Mouse (Mus musculus) myocyte (in vitro differentiated cells): ENCODE results near the gene Arhgef18. TPM values are rescaled to one million over a fixed set of nuclear protein-coding genes. Genes with fewer than 3 reads are reported as not detected.

Experiments
- H3K27me3 ChIP-seq: one replicate; pipeline ENCODE4 v1.6.1; 2011; ENCODE audit not compliant: control insufficient read depth, insufficient read depth, insufficient read length
- H3K36me3 ChIP-seq: one replicate; pipeline ENCODE4 v1.6.1; 2011; ENCODE audit not compliant: control insufficient read depth, insufficient read depth
- H3K4me2 ChIP-seq: one replicate; pipeline ENCODE4 v1.6.1; 2011; ENCODE audit warnings: low read depth, control low read depth
- H3K4me3 ChIP-seq: one replicate; pipeline ENCODE4 v1.5.1; 2011; ENCODE audit warnings: mild to moderate bottlenecking, control low read depth, moderate library complexity
- H3K79me2 ChIP-seq: one replicate; pipeline ENCODE4 v1.6.1; 2011; ENCODE audit not compliant: control insufficient read depth, insufficient read depth
- H3ac ChIP-seq: one replicate; pipeline ENCODE4 v1.6.1; 2011; ENCODE audit not compliant: control insufficient read depth, insufficient read length
- CEBPB ChIP-seq: IDR thresholded peaks from 2 replicates; pipeline ENCODE4 v1.6.1; 2011; ENCODE audit warnings: mild to moderate bottlenecking, moderate library complexity; ENCODE audit not compliant: poor library complexity, insufficient read depth, severe bottlenecking
- E2F4 ChIP-seq: IDR thresholded peaks from one replicate; pipeline ENCODE4 v1.6.1; 2011; ENCODE audit warnings: mild to moderate bottlenecking, control low read depth, moderate library complexity; ENCODE audit not compliant: insufficient read depth
- MAX ChIP-seq: IDR thresholded peaks from one replicate; pipeline ENCODE4 v1.6.1; 2011; ENCODE audit warnings: low read depth, mild to moderate bottlenecking, control low read depth
- MYOD1 ChIP-seq, 3 experiments: IDR thresholded peaks; one replicate each; pipeline ENCODE4 v1.6.1; 2011; ENCODE audit warnings: control low read depth in 2 of 3, low read depth in 2 of 3, mild to moderate bottlenecking in 2 of 3, moderate library complexity in 1 of 3; ENCODE audit not compliant: insufficient read length in 2 of 3, control insufficient read depth in 1 of 3
- MYOG ChIP-seq, 3 experiments: IDR thresholded peaks; one replicate each; pipeline ENCODE4 v1.6.1; 2011; ENCODE audit warnings: control low read depth in 2 of 3, low read depth in 2 of 3, mild to moderate bottlenecking in 2 of 3; ENCODE audit not compliant: insufficient read length in 2 of 3, control insufficient read depth in 1 of 3, insufficient read depth in 1 of 3
- POLR2A ChIP-seq: IDR thresholded peaks from one replicate; pipeline ENCODE4 v1.6.1; 2011; ENCODE audit warnings: low read depth, mild to moderate bottlenecking, control low read depth, moderate library complexity; ENCODE audit not compliant: insufficient read length
- POLR2AphosphoS2 ChIP-seq: IDR thresholded peaks from one replicate; pipeline ENCODE4 v1.6.1; 2011; ENCODE audit warnings: low read depth, control low read depth; ENCODE audit not compliant: insufficient read length
- REST ChIP-seq: IDR thresholded peaks from one replicate; pipeline ENCODE4 v1.6.1; 2011; ENCODE audit warnings: mild to moderate bottlenecking, control low read depth, moderate library complexity; ENCODE audit not compliant: insufficient read depth, insufficient read length
- SRF ChIP-seq: IDR thresholded peaks from one replicate; pipeline ENCODE4 v1.6.1; 2011; ENCODE audit warnings: low read depth; ENCODE audit not compliant: control insufficient read depth, insufficient read length
- TCF12 ChIP-seq: IDR thresholded peaks from one replicate; pipeline ENCODE4 v1.6.1; 2011; ENCODE audit warnings: mild to moderate bottlenecking, control low read depth; ENCODE audit not compliant: poor library complexity, insufficient read depth, severe bottlenecking
- TCF3 ChIP-seq: IDR thresholded peaks from one replicate; pipeline ENCODE4 v1.6.1; 2011; ENCODE audit warnings: low read depth, control low read depth; ENCODE audit not compliant: insufficient read length
- USF1 ChIP-seq: IDR thresholded peaks from one replicate; pipeline ENCODE4 v1.6.1; 2011; ENCODE audit warnings: low read depth, mild to moderate bottlenecking, control low read depth, moderate library complexity
- polyA plus RNA-seq: library from polyadenylated mRNA; unstranded; fragments of >200 nt; fragmentation: generic; extraction: Trizol; gene quantifications from one replicate; pipeline ENCODE4 v1.2.1, GENCODE M21; 2012; ENCODE audit warnings: missing spikeins

Gene Arhgef18
- polyA plus RNA-seq = 10.7 TPM

- H3K27me3 ChIP-seq = no peaks in the 10 kb centered on the region
- peak within 1 kb of the TSS; percentile 92 for H3K4me2 ChIP-seq
- no peaks in the 10 kb centered on the region for H3K36me3 ChIP-seq
- peak within 1 kb of the TSS; percentile 90 for H3K4me3 ChIP-seq
- peaks cover 48% of the 10 kb centered on the region for H3K79me2 ChIP-seq
- H3ac ChIP-seq = peak within 1 kb of the TSS; percentile 53
- no peak for TF ChIP-seq USF1
- TF ChIP-seq CEBPB = no peak
- peak; percentile 86 for TF ChIP-seq POLR2A
- peak; percentile 88 for TF ChIP-seq POLR2AphosphoS2
Observed at GRCm38 (mm10) chr8:3392771-3393710, at the start of gene Arhgef18. Gene Arhgef18, plus strand, starts transcription at chr8:3393006.

GRCm38 (mm10) chr8:3345337-3345736, 47.5 kb upstream of the Arhgef18 start:
- no peaks in the 10 kb centered on the region for H3K27me3 ChIP-seq
- H3K4me2 ChIP-seq = no peak overlapping the region
- TF ChIP-seq POLR2AphosphoS2 (no peak), SRF (no peak), CEBPB (no peak), TCF3 (no peak), E2F4 (no peak), USF1 (no peak), MAX (no peak), TCF12 (no peak)
- no peaks in the 10 kb centered on the region for H3K36me3 ChIP-seq
- no peaks in the 10 kb centered on the region for H3K79me2 ChIP-seq
- H3K4me3 ChIP-seq = no peak overlapping the region
- no peak overlapping the region for H3ac ChIP-seq

- no peak overlapping the region for H3K4me3 ChIP-seq
- H3ac ChIP-seq = no peak overlapping the region
- no peaks in the 10 kb centered on the region for H3K79me2 ChIP-seq
- no peaks in the 10 kb centered on the region for H3K27me3 ChIP-seq
- no peak for TF ChIP-seq MYOG (IDR thresholded peaks at IDR 0.05; ENCODE audit: control insufficient read depth in 1 of 3, insufficient read depth in 1 of 3, insufficient read length in 2 of 3, low read depth in 2 of 3)
- no peak for TF ChIP-seq MAX
- no peak for TF ChIP-seq POLR2AphosphoS2
- TF ChIP-seq TCF12 = no peak
- TF ChIP-seq E2F4 = no peak
- TF ChIP-seq CEBPB = no peak
- no peak for TF ChIP-seq REST
- no peak for TF ChIP-seq SRF
- no peak for TF ChIP-seq POLR2A
- TF ChIP-seq USF1 = no peak
- TF ChIP-seq TCF3 = no peak
- no peak for TF ChIP-seq MYOD1 (IDR thresholded peaks at IDR 0.05; ENCODE audit: control insufficient read depth in 1 of 3, insufficient read length in 2 of 3, low read depth in 2 of 3)
- no peaks in the 10 kb centered on the region for H3K36me3 ChIP-seq
- no peak overlapping the region for H3K4me2 ChIP-seq
Observed at GRCm38 (mm10) chr8:3346691-3347413, 46.0 kb upstream of the Arhgef18 start.

DNA sequence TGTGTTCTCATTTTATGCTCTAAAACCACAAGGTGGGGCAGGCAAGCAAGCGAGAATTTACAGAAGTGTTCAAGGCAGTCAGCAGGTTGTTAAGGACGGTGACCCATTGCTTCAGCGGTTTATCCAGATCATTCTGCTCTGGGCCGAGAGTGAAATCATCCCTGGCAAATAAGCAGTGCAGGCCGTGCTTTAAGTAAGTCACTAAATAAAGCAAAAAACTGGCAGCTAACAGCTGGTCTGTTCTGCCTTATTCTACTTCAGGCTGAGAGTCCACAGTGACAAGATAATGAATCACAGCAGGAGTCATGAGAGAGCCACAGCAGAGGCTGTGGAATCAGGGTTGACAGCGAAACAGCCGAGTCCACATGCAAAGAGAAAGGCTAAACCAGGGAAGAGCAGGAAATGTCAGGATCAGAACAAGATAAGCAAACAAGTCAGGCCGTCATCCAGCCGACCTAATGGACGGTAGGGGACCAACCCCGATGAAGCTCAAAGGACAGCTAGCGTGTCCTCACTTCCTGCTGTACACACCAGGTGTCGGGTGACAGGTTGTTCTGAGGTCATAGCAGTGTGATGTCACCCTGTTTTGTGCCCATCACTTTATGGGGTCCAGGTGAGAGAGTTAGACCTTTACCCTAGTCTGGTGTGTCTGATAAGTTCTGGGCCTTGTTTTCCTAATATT, 44.5 kb upstream of the Arhgef18 start:
- Histone ChIP-seq H3K27me3 (peaks cover 4% of the 10 kb centered on the region), H3K36me3 (no peaks in the 10 kb centered on the region), H3ac (no peak overlapping the region), H3K79me2 (no peaks in the 10 kb centered on the region), H3K4me2 (peak overlapping the region; percentile 67), H3K4me3 (no peak overlapping the region)
- TF ChIP-seq SRF = no peak
- TF ChIP-seq MYOG (IDR thresholded peaks at IDR 0.05; ENCODE audit: control insufficient read depth in 1 of 3, insufficient read depth in 1 of 3, insufficient read length in 2 of 3, low read depth in 2 of 3) = peak in 1 of 3 experiments; percentile 50
- peak in 1 of 3 experiments; percentile 18 for TF ChIP-seq MYOD1 (IDR thresholded peaks at IDR 0.05; ENCODE audit: control insufficient read depth in 1 of 3, insufficient read length in 2 of 3, low read depth in 2 of 3)

DNA sequence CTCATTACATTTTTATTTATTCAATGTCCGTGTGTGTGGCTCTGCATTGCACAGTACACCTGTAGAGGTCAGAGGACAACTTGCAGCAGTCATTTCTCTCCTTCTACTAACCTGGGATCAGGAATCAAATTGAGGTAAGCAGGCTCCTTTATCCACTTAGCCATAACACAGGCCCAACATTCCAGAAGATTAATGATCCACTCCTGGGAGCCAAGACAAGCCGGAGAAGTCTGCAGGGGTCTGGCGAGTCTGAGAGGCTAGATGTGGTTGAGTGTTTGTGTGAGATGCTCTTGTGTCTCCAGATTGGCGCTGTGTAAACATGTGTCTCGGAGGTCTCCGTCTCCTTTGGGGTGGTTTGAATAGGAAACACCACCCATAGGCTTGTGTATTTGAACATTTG, 42.1 kb upstream of the Arhgef18 start:
- Histone ChIP-seq H3K79me2 (no peaks in the 10 kb centered on the region), H3K4me2 (no peak overlapping the region), H3ac (no peak overlapping the region), H3K36me3 (no peaks in the 10 kb centered on the region), H3K4me3 (no peak overlapping the region), H3K27me3 (peaks cover 8% of the 10 kb centered on the region)
- TF ChIP-seq CEBPB = no peak
- TF ChIP-seq E2F4 = no peak
- no peak for TF ChIP-seq SRF
- TF ChIP-seq REST = no peak
- no peak for TF ChIP-seq POLR2A
- no peak for TF ChIP-seq TCF12
- no peak for TF ChIP-seq TCF3
- no peak for TF ChIP-seq MAX
- TF ChIP-seq MYOG (IDR thresholded peaks at IDR 0.05; ENCODE audit: control insufficient read depth in 1 of 3, insufficient read depth in 1 of 3, insufficient read length in 2 of 3, low read depth in 2 of 3) = no peak
- no peak for TF ChIP-seq POLR2AphosphoS2
- no peak for TF ChIP-seq MYOD1 (IDR thresholded peaks at IDR 0.05; ENCODE audit: control insufficient read depth in 1 of 3, insufficient read length in 2 of 3, low read depth in 2 of 3)
- no peak for TF ChIP-seq USF1
